Mouse (Mus musculus): ENCODE data around the gene Smok2a. TPM values are rescaled to one million over a fixed set of nuclear protein-coding genes. Genes with fewer than 3 reads are reported as not detected.
"Not testable (repeated sequence)": the region's sequence is repeated elsewhere in the genome, so short reads cannot be mapped to it uniquely, and the experiment has no call there.

The Smok2a gene
- polyA plus RNA-seq, 1 experiment from 2014 or later, result not detected

GRCm38 (mm10) chr17:13187621-13188020, 33.4 kb upstream of the Smok2a start:
- H3K4me2 ChIP-seq (ENCODE audit: low read depth, low read length); H3K4me1 ChIP-seq (ENCODE audit: control insufficient read depth, insufficient read depth, low read length); H3K9me3 ChIP-seq (replicated peaks; ENCODE audit: control insufficient read depth, low read length); H3K27me3 ChIP-seq (ENCODE audit: control insufficient read depth, insufficient read depth, low read length); ATAC-seq (ENCODE audit: insufficient read depth, low FRiP score); H3K27ac ChIP-seq (ENCODE audit: low read length); H3K4me3 ChIP-seq (replicated peaks; ENCODE audit: low read length); H3K36me3 ChIP-seq (ENCODE audit: control insufficient read depth, insufficient read depth, low read length); H3K9ac ChIP-seq (ENCODE audit: low read length): not testable (repeated sequence)
- WGBS, result 63% methylated on average over 6 of the region's 6 CpGs

- not testable (repeated sequence) for H3K27me3 ChIP-seq (ENCODE audit: control insufficient read depth, insufficient read depth, low read length); H3K9me3 ChIP-seq (replicated peaks; ENCODE audit: control insufficient read depth, low read length); H3K4me1 ChIP-seq (ENCODE audit: control insufficient read depth, insufficient read depth, low read length); H3K4me3 ChIP-seq (replicated peaks; ENCODE audit: low read length); ATAC-seq (ENCODE audit: insufficient read depth, low FRiP score); H3K4me2 ChIP-seq (ENCODE audit: low read depth, low read length); H3K9ac ChIP-seq (ENCODE audit: low read length); H3K27ac ChIP-seq (ENCODE audit: low read length); H3K36me3 ChIP-seq (ENCODE audit: control insufficient read depth, insufficient read depth, low read length)
- 80% methylated on average over 2 of the region's 2 CpGs for WGBS
These were observed 32.1 kb upstream of the Smok2a start for GRCm38 (mm10) chr17:13188846-13189245.

GRCm38 (mm10) chr17:13190836-13191583, 30.0 kb upstream of the Smok2a start:
- not testable (repeated sequence) for H3K4me2 ChIP-seq (ENCODE audit: low read depth, low read length); ATAC-seq (ENCODE audit: insufficient read depth, low FRiP score); H3K36me3 ChIP-seq (ENCODE audit: control insufficient read depth, insufficient read depth, low read length); H3K27me3 ChIP-seq (ENCODE audit: control insufficient read depth, insufficient read depth, low read length); H3K27ac ChIP-seq (ENCODE audit: low read length); H3K4me1 ChIP-seq (ENCODE audit: control insufficient read depth, insufficient read depth, low read length); H3K4me3 ChIP-seq (replicated peaks; ENCODE audit: low read length); H3K9ac ChIP-seq (ENCODE audit: low read length)
- 80% methylated on average over 10 of the region's 10 CpGs for WGBS
- peaks cover 16% of the 10 kb centered on the region for H3K9me3 ChIP-seq (replicated peaks; ENCODE audit: control insufficient read depth, low read length)

DNA sequence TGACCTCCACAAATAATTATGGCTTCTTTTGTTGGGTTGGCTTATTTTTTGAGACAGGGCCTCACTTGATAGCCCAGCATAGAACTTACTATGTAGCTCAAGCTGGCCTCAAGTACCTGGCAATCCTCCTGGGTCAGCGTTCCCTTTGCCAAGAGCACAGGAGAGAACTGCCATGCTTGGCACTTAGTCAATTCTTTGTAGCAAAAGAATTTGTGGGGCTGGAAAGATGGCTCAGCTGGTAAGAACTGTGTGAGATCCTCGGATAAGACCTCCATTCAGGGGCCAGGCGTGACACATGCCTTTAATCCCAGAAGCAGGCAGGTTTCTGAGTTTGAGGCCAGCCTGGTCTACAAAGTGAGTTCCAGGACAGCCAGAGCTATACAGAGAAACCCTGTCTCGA, 24.5 kb upstream of the Smok2a start:
- not testable (repeated sequence) for H3K9ac ChIP-seq (ENCODE audit: low read length); H3K4me2 ChIP-seq (ENCODE audit: low read depth, low read length); H3K27ac ChIP-seq (ENCODE audit: low read length); ATAC-seq (ENCODE audit: insufficient read depth, low FRiP score); H3K4me1 ChIP-seq (ENCODE audit: control insufficient read depth, insufficient read depth, low read length); H3K4me3 ChIP-seq (replicated peaks; ENCODE audit: low read length); H3K27me3 ChIP-seq (ENCODE audit: control insufficient read depth, insufficient read depth, low read length); H3K36me3 ChIP-seq (ENCODE audit: control insufficient read depth, insufficient read depth, low read length)
- H3K9me3 ChIP-seq (replicated peaks; ENCODE audit: control insufficient read depth, low read length), result peaks cover 19% of the 10 kb centered on the region
- WGBS, result 67% methylated on average over 4 of the region's 4 CpGs

DNA sequence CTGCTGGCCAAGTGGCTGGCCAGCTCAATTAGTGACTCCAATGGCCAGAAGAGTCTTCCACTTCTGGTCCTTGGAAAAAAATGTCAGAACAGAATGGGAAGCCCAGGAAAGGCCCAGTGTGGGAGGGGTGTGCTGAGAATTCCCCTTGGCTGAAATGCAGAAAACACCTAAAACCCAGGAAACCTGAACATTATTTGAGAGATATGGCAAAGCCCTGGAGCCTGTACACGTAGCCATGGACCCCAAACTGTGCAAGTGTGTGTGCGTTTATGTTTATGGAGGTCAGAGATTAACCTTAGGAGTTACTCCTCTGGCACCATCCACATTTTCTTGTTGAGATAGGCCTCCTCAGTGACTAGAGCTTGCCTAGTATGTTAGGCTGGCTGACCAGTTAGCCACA, 22.2 kb upstream of the Smok2a start:
- not testable (repeated sequence) for ATAC-seq (ENCODE audit: insufficient read depth, low FRiP score); H3K27ac ChIP-seq (ENCODE audit: low read length); H3K4me1 ChIP-seq (ENCODE audit: control insufficient read depth, insufficient read depth, low read length); H3K9ac ChIP-seq (ENCODE audit: low read length); H3K27me3 ChIP-seq (ENCODE audit: control insufficient read depth, insufficient read depth, low read length); H3K36me3 ChIP-seq (ENCODE audit: control insufficient read depth, insufficient read depth, low read length); H3K4me2 ChIP-seq (ENCODE audit: low read depth, low read length); H3K4me3 ChIP-seq (replicated peaks; ENCODE audit: low read length)
- WGBS, result 83% methylated on average over 2 of the region's 2 CpGs
- H3K9me3 ChIP-seq (replicated peaks; ENCODE audit: control insufficient read depth, low read length), result peaks cover 19% of the 10 kb centered on the region

DNA sequence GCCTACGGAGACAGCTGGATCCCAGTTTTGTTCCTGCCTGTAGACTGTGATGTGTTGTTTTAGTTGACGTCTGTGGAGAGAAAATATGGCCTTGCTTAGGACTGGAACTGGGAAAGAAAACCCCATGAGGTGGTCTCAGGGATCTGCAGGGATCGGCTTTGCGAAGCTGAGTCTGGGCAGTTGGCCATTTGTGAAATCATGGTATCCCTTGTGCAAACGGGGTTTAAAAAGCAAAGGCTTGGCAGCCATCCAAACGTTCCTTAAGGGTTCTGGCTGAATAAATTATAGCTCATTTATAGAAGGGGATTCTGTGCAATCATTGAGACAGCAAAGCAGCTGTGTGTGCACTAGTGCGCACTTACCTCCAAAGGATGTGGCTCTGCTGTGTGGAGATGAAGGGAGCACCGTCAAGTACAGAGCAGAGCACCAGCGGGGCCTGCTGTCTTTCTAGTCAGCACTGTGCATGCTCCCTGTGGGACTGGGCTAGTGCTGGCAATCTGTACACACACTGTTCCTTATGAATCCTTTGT, 21.0 kb upstream of the Smok2a start:
- H3K36me3 ChIP-seq (ENCODE audit: control insufficient read depth, insufficient read depth, low read length); H3K4me2 ChIP-seq (ENCODE audit: low read depth, low read length); H3K4me3 ChIP-seq (replicated peaks; ENCODE audit: low read length); H3K27ac ChIP-seq (ENCODE audit: low read length); H3K27me3 ChIP-seq (ENCODE audit: control insufficient read depth, insufficient read depth, low read length); H3K4me1 ChIP-seq (ENCODE audit: control insufficient read depth, insufficient read depth, low read length); H3K9ac ChIP-seq (ENCODE audit: low read length): not testable (repeated sequence)
- peaks cover 19% of the 10 kb centered on the region for H3K9me3 ChIP-seq (replicated peaks; ENCODE audit: control insufficient read depth, low read length)
- WGBS, result 72% methylated on average over 8 of the region's 9 CpGs
- peak; percentile 35; the same call in 1 of the 2 replicates for ATAC-seq (ENCODE audit: insufficient read depth, low FRiP score)

GRCm38 (mm10) chr17:13201551-13201950, 19.4 kb upstream of the Smok2a start:
- WGBS, result 88% methylated on average over 4 of the region's 4 CpGs
- ATAC-seq (ENCODE audit: insufficient read depth, low FRiP score), result not testable (repeated sequence)

DNA sequence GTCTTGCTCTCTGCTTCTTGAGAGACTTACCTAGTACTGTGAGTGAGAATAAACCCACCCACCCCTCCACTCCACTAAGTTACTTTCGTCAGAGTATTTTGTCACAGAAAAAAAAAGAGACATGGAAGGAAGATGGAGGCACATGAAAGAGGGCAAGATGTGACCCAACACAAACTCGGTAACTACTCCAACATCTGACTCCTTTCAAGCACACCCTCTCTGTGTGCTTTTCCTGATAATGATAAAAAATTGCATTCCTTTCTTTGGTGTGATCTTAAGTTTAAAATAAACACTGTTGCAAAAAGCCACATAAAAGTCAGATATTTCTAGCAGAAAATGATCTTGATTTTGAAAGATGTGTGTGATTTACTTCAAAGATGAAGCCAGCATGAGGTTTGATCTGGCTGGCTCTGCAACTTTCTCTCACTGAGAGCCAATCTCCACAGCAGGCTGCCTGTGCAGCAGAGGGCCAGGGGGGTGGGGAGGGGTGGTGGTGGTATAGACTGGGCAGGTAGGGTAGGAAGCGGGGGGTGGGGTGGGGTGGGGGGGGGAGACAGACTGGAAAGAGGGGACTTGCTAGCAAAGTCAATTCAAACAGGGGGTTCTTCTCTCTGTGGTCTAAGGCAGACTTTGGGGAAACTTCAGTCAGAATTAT, 18.4 kb upstream of the Smok2a start:
- not testable (repeated sequence) for H3K4me1 ChIP-seq (ENCODE audit: control insufficient read depth, insufficient read depth, low read length); H3K27me3 ChIP-seq (ENCODE audit: control insufficient read depth, insufficient read depth, low read length); H3K4me3 ChIP-seq (replicated peaks; ENCODE audit: low read length); H3K36me3 ChIP-seq (ENCODE audit: control insufficient read depth, insufficient read depth, low read length); ATAC-seq (ENCODE audit: insufficient read depth, low FRiP score); H3K4me2 ChIP-seq (ENCODE audit: low read depth, low read length); H3K27ac ChIP-seq (ENCODE audit: low read length); H3K9ac ChIP-seq (ENCODE audit: low read length)
- H3K9me3 ChIP-seq (replicated peaks; ENCODE audit: control insufficient read depth, low read length), result peaks cover 11% of the 10 kb centered on the region
- WGBS, result 72% methylated on average over 2 of the region's 3 CpGs

More at GRCm38 (mm10) chr17:13201551-13201950, 19.4 kb upstream of the Smok2a start:
- H3K27me3 ChIP-seq (ENCODE audit: control insufficient read depth, insufficient read depth, low read length); H3K27ac ChIP-seq (ENCODE audit: low read length); H3K36me3 ChIP-seq (ENCODE audit: control insufficient read depth, insufficient read depth, low read length); H3K4me1 ChIP-seq (ENCODE audit: control insufficient read depth, insufficient read depth, low read length); H3K9ac ChIP-seq (ENCODE audit: low read length); H3K4me2 ChIP-seq (ENCODE audit: low read depth, low read length); H3K4me3 ChIP-seq (replicated peaks; ENCODE audit: low read length): not testable (repeated sequence)
- peaks cover 11% of the 10 kb centered on the region for H3K9me3 ChIP-seq (replicated peaks; ENCODE audit: control insufficient read depth, low read length)

- ATAC-seq (ENCODE audit: insufficient read depth, low FRiP score); H3K4me3 ChIP-seq (replicated peaks; ENCODE audit: low read length); H3K4me1 ChIP-seq (ENCODE audit: control insufficient read depth, insufficient read depth, low read length); H3K9ac ChIP-seq (ENCODE audit: low read length); H3K36me3 ChIP-seq (ENCODE audit: control insufficient read depth, insufficient read depth, low read length); H3K27ac ChIP-seq (ENCODE audit: low read length); H3K4me2 ChIP-seq (ENCODE audit: low read depth, low read length); H3K27me3 ChIP-seq (ENCODE audit: control insufficient read depth, insufficient read depth, low read length): not testable (repeated sequence)
- peaks cover 10% of the 10 kb centered on the region; the same call in 1 of the 2 replicates for H3K9me3 ChIP-seq (replicated peaks; ENCODE audit: control insufficient read depth, low read length)
- 81% methylated on average over 1 of the region's 1 CpGs for WGBS
These were observed 15.7 kb upstream of the Smok2a start for GRCm38 (mm10) chr17:13205247-13205646.
